Mouse (Mus musculus) kidney, postnatal 0 days (tissue): ENCODE results near the gene Slc7a6. TPM values are rescaled to one million over a fixed set of nuclear protein-coding genes. Genes with fewer than 3 reads are reported as not detected.

Source experiments
- ATAC-seq: fragments of 200-750 bp; cut with Nextera tagmentation; replicated peaks from 2 replicates; pipeline ENCODE4 v1.8.0; 2017; ENCODE audit warnings: low read depth, moderate number of reproducible peaks, moderate TSS enrichment, moderate library complexity; ENCODE audit not compliant: low FRiP score
- DNase-seq: peaks from one replicate; pipeline ENCODE4 v3.0.0-alpha.2; 2016; ENCODE audit warnings: low spot score
- H3K27ac ChIP-seq: fragments of 300-500 bp; sonication (generic); 2 replicates; pipeline ENCODE4 v1.5.1; 2014; ENCODE audit warnings: mild to moderate bottlenecking
- H3K27me3 ChIP-seq: fragments of 300-500 bp; sonication (generic); 2 replicates; pipeline ENCODE4 v1.6.1; 2014; ENCODE audit warnings: low read length, mixed read lengths; ENCODE audit not compliant: insufficient read depth
- H3K36me3 ChIP-seq: fragments of 300-500 bp; sonication (generic); 2 replicates; pipeline ENCODE4 v1.6.1; 2014; ENCODE audit warnings: low read length, mixed read lengths; ENCODE audit not compliant: insufficient read depth
- H3K4me1 ChIP-seq: fragments of 300-500 bp; sonication (generic); replicated peaks from 2 replicates; pipeline ENCODE4 v1.6.1; 2014; ENCODE audit warnings: antibody characterized with exemption, low read length, mixed read lengths; ENCODE audit not compliant: insufficient read depth
- H3K4me2 ChIP-seq: fragments of 300-500 bp; sonication (generic); 2 replicates; pipeline ENCODE4 v1.6.1; 2014; ENCODE audit warnings: mild to moderate bottlenecking, low read length, moderate library complexity, mixed read lengths
- H3K4me3 ChIP-seq: fragments of 300-500 bp; sonication (generic); replicated peaks from 2 replicates; pipeline ENCODE4 v1.5.1; 2014; ENCODE audit warnings: low read depth, low read length
- H3K9ac ChIP-seq: fragments of 300-500 bp; sonication (generic); 2 replicates; pipeline ENCODE4 v1.6.1; 2014; ENCODE audit warnings: low read depth, low read length
- H3K9me3 ChIP-seq: fragments of 300-500 bp; sonication (generic); replicated peaks from 2 replicates; pipeline ENCODE4 v1.6.1; 2016; ENCODE audit warnings: low read length, inconsistent platforms, mixed read lengths
- CTCF ChIP-seq: IDR thresholded peaks from 2 replicates; pipeline ENCODE4 v1.5.1; 2016; ENCODE audit warnings: antibody characterized with exemption, low read depth, mild to moderate bottlenecking, moderate library complexity
- WGBS: fragments of 180-500 bp; shearing (Covaris S2); extraction: QIAGEN DNeasy Blood & Tissue Kit; methylation state at CpG from one replicate; pipeline ENCODE4 v1.1.7; 2014; 5-methylcytosine and 5-hydroxymethylcytosine counted together
- polyA plus RNA-seq: library from polyadenylated mRNA; unstranded; fragments of >200 nt; fragmentation: Nextera tagmentation; extraction: Ambion mirVana; gene quantifications from 2 replicates; pipeline ENCODE4 v1.2.1, GENCODE M21; 2015

Slc7a6 gene
- polyA plus RNA-seq, 1 experiment from 2014 or later: 61.6 TPM

GRCm38 (mm10) chr8:106129997-106130396 is 38.7 kb upstream of the Slc7a6 start:
- H3K4me2 ChIP-seq: no peak overlapping the region
- 76% methylated on average over 2 of the region's 2 CpGs for WGBS
- no peak for TF ChIP-seq CTCF
- no peaks in the 10 kb centered on the region; the same call in 1 of the 2 replicates for H3K4me1 ChIP-seq
- H3K9me3 ChIP-seq: no peaks in the 10 kb centered on the region
- H3K36me3 ChIP-seq: peaks cover 31% of the 10 kb centered on the region
- DNase-seq (no peak), ATAC-seq (no peak)
- H3K27me3 ChIP-seq: no peaks in the 10 kb centered on the region
- H3K9ac ChIP-seq: no peak overlapping the region
- no peak overlapping the region for H3K4me3 ChIP-seq
- no peak overlapping the region for H3K27ac ChIP-seq

DNA sequence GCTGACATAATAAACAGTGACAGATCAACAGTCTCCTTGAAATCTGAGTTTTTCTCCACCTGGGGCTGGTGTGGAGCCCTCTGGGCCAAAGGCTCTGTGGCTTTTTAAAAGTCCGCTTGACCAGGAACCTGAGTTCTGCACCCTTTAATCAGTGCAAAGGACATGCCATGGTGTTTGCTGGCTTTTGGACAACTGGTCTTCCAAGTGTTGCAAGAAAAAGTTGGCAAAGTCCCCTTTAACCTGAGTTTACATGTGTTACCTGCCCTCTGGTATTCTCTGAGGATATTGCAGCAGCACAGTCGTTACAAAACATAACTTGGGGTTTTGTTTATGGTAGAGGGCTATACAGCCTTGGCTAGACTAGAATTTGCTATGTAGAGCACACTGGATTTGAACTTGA is 38.2 kb upstream of the Slc7a6 start:
- H3K4me1 ChIP-seq: no peaks in the 10 kb centered on the region; the same call in 1 of the 2 replicates
- peaks cover 31% of the 10 kb centered on the region for H3K36me3 ChIP-seq
- DNase-seq: no peak
- no peak overlapping the region for H3K9ac ChIP-seq
- H3K4me3 ChIP-seq: no peak overlapping the region
- no peaks in the 10 kb centered on the region for H3K27me3 ChIP-seq
- H3K27ac ChIP-seq: no peak overlapping the region
- TF ChIP-seq CTCF: no peak
- ATAC-seq: no peak
- H3K9me3 ChIP-seq: no peaks in the 10 kb centered on the region
- WGBS: 80% methylated on average over 2 of the region's 2 CpGs
- H3K4me2 ChIP-seq: no peak overlapping the region

DNA sequence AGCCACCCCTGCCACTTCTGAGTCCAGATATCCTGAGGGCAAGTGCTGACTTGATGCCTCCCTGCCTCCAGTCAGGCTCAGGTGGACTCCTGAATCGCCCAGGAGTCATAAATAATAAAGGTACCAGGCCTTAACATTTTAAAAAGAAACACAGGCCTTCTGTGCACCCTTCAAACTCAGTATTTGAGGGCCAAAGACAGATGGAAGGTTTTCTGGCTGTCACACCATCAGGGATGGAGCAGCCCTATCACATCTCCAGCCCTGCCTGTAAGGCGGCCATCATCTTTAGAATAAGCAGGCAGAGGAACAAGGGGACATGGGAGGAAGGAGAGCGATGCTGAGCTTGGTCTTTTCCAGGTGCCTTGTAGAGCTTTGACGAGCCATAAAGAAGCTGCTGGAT is 37.6 kb upstream of the Slc7a6 start:
- no peaks in the 10 kb centered on the region for H3K27me3 ChIP-seq
- ATAC-seq (no peak), DNase-seq (no peak)
- 87% methylated on average over 4 of the region's 4 CpGs for WGBS
- H3K4me3 ChIP-seq: no peak overlapping the region
- H3K4me2 ChIP-seq: no peak overlapping the region
- H3K9me3 ChIP-seq: no peaks in the 10 kb centered on the region
- H3K27ac ChIP-seq: no peak overlapping the region
- TF ChIP-seq CTCF: no peak
- H3K9ac ChIP-seq: no peak overlapping the region
- no peaks in the 10 kb centered on the region; the same call in none of the 2 replicates for H3K4me1 ChIP-seq
- peaks cover 31% of the 10 kb centered on the region for H3K36me3 ChIP-seq

GRCm38 (mm10) chr8:106131488-106132222 is 37.0 kb upstream of the Slc7a6 start:
- H3K9me3 ChIP-seq: no peaks in the 10 kb centered on the region
- no peaks in the 10 kb centered on the region; the same call in none of the 2 replicates for H3K4me1 ChIP-seq
- ATAC-seq: no peak
- DNase-seq: no peak
- H3K27me3 ChIP-seq: no peaks in the 10 kb centered on the region
- no peak overlapping the region for H3K4me2 ChIP-seq
- no peak overlapping the region for H3K4me3 ChIP-seq
- 90% methylated on average over 7 of the region's 7 CpGs for WGBS
- peaks cover 31% of the 10 kb centered on the region for H3K36me3 ChIP-seq
- no peak for TF ChIP-seq CTCF
- H3K27ac ChIP-seq: no peak overlapping the region
- H3K9ac ChIP-seq: no peak overlapping the region

DNA sequence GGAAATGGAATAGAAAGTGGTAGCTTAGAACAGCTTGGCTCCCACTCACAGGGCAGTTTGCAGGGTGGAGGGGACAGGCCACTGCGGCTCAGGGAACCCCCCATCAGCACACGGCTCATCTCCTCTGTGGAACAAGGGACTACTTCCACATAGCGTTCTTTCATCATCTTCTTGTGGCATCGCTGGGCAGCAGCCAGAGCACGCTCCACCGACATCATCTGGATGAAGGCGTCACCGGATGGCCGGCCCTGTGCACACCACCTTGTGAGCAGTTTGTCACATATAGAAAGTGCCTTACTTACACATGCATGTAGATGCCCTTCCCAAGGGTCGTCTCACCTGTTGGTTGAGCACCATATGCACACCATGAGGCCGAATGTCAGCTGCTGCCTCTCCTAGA is 36.3 kb upstream of the Slc7a6 start:
- H3K27ac ChIP-seq: no peak overlapping the region
- TF ChIP-seq CTCF: no peak
- no peak overlapping the region for H3K9ac ChIP-seq
- no peak overlapping the region for H3K4me3 ChIP-seq
- no peak for DNase-seq
- no peak overlapping the region for H3K4me2 ChIP-seq
- H3K36me3 ChIP-seq: peaks cover 30% of the 10 kb centered on the region
- 91% methylated on average over 11 of the region's 11 CpGs for WGBS
- no peak for ATAC-seq
- no peaks in the 10 kb centered on the region for H3K27me3 ChIP-seq
- H3K4me1 ChIP-seq: no peaks in the 10 kb centered on the region; the same call in none of the 2 replicates
- no peaks in the 10 kb centered on the region for H3K9me3 ChIP-seq

- 65% methylated on average over 13 of the region's 13 CpGs for WGBS
- Histone ChIP-seq H3K36me3 (peaks cover 29% of the 10 kb centered on the region), H3K27me3 (no peaks in the 10 kb centered on the region), H3K4me1 (peaks cover 6% of the 10 kb centered on the region), H3K9me3 (no peaks in the 10 kb centered on the region), H3K9ac (no peak overlapping the region), H3K4me3 (no peak overlapping the region), H3K4me2 (no peak overlapping the region), H3K27ac (no peak overlapping the region)
- DNase-seq (no peak), ATAC-seq (no peak)
- TF ChIP-seq CTCF: no peak
Observed at GRCm38 (mm10) chr8:106133526-106133925, 35.1 kb upstream of the Slc7a6 start.
